Mouse (Mus musculus) retina, postnatal 1 day (tissue): ENCODE measurements around the gene Atn1.

Experiments
- DNase-seq: peaks from one replicate; pipeline ENCODE4 v3.0.0-alpha.2; 2012

Atn1 gene

GRCm38 (mm10) chr6:124740211-124740887 lies 16.0 kb downstream of the Atn1 start:
- no peak for DNase-seq

- DNase-seq: no peak
Observed at GRCm38 (mm10) chr6:124739231-124739796, 17.0 kb downstream of the Atn1 start.

DNA sequence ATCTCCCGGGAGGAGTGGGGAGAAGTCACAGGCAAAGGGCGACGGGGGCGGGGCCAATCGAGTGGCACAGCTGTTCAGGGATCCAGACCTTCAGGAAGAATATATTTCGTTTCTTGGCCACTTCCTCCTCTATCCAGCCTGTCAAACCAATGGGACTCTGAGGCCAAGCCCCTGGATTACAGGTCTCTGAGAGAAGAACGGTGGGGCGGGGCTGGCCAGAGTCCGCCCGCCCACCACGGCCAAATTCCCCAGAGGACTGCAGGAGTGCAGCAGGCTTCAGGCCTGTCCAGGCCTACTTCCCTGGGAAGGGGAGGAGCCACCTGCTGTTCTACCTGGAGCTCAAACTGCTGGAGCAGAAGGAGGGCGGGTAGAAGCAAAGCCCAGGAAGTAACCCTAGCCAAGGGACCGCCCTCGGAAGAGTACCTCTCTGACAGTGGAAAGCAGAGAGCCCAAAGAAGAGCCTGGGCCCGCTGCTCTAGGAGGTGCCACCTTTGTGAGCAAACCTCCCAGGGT lies 17.8 kb downstream of the Atn1 start, which contains the start of gene Ptpn6:
Gene Ptpn6 (minus strand): TSS at position 204 of the 513 bp plus-strand sequence.
- DNase-seq: no peak

GRCm38 (mm10) chr6:124737040-124737439 lies 19.3 kb downstream of the Atn1 start:
- DNase-seq: no peak

DNA sequence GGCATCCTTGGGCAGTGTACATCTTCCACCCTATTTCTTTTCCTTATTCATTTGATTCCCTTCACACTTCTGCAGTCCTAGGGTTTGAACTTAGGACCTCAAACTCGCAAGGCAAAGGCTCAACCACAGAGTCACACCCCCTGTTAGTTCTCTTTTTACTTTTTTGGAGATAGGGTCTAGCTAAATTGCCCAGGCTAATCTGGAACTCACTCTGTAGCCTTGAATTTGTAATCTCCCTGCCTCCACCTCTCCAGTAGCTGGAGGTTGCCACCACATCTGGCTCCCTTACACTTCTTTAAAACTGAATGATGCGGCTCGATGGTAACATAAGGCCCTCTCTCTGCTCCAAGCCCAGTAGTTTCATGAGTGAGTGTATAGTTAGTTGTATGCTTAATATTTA lies 21.9 kb downstream of the Atn1 start:
- DNase-seq: no peak

GRCm38 (mm10) chr6:124732476-124733370 lies 23.6 kb downstream of the Atn1 start:
- DNase-seq: no peak

DNA sequence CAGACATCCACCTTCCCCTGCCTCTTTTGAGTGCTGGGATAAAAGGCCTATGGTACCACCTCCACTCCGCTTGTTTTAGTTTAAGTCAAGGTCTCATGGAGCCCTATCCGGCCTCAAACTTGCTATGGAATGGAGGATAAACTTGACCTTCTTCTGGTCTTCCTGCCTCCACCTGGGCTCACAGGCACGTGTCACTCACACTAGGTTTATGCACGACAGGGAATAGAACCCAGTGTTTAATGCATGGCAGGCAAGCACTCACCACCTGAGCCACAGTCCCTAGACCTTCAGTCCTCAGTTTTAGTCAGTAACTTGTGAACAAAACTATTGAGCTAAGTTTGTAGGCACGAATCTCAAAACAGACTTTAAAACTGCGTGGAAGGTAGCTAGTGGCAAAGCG lies 25.3 kb downstream of the Atn1 start:
- DNase-seq: no peak

- no peak for DNase-seq
Observed at GRCm38 (mm10) chr6:124729850-124730705, 26.2 kb downstream of the Atn1 start.

DNA sequence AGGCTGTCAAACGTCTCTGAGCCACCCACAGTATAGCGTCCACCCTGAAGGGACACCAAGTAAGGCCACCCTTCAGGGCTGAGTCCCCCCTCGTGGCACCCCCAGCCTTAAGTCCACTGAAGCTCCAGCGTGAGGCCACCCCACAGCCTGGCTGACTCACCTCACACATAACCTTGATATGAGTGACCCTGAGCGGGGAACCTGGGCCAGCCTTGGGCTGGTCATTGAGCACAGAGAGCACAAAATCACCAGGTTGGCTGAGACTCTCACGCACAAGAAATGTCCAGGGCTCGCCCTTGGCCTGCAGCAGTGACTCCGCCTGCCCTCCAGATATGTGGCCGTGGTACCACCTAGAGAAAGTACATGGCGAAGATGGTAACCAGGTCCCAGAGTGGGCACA lies 27.7 kb downstream of the Atn1 start:
- DNase-seq: no peak

- no peak for DNase-seq
Observed at GRCm38 (mm10) chr6:124724472-124724871, 31.9 kb downstream of the Atn1 start.

DNA sequence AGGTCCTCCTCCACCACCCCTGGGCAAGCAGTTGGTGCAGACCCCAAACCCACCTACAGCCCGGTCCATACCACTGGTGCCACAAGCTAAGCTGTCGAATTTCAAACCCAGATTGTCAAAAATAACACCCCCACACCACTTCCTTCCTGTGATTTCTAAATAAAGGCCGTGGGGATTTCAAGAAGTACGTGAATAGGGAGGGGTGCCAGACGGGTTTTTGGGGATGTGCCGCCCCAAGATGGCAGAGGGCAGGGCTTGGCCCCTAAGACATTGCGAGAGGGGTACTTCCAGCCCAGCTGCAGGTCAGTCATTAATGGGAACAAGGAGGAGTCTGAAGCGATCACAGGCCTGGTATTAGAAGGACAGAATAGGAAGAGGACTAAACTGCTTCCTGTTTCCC lies 32.8 kb downstream of the Atn1 start:
- DNase-seq: no peak

- DNase-seq: no peak
Observed at GRCm38 (mm10) chr6:124722876-124723473, 33.3 kb downstream of the Atn1 start.

GRCm38 (mm10) chr6:124720904-124721303 lies 35.4 kb downstream of the Atn1 start:
- no peak for DNase-seq

DNA sequence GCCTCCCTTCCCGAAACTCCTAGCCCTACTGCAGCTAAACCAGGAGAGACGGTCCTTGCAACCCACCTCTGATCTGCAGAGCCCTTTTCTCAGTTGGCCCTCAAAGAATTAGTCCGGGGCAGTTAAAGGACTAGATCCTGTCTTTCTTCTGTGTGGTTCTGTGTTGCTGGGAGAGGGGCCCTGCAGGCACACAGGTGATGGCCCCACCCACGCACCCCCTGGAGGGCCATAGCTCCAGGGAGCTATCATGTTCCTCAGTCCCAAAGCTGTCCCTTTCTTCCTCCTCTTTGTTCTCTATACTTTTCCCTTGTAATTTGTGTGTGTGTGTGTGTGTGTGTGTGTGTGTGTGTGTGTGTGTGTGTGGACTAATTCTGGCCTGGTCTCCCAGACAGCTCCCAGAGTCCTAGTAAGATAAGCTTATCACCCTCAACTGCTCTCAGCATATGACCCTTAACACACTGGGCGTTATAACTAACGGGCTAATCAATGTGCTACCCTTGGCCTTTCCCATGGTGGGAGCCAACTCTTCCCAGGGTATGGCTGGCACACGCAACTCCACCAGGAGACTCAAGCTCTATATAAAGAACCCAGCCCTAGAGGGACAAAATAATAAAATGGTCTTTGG lies 36.9 kb downstream of the Atn1 start:
- DNase-seq: no peak

DNA sequence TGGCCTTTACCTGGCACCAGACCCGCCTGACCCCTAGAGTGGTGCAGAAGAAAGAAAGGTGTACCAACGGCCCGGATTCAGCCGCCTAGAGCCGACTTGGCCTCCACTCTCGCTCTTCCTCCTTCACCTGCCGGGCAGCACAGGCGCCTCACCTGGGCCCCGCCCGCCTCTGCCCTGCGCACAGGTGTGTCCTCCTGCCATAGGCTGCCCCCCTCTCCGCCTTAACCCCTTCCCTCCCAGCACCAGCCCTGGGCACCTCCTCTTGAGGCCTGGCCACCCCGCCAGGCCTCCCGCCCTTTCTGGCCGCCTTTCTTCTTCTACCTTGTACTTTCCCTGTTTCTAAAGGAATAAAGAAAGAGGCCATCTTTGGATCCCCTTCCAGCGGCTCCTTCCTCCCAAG lies 37.6 kb downstream of the Atn1 start:
- DNase-seq: no peak

- DNase-seq: no peak
Observed at GRCm38 (mm10) chr6:124717968-124718367, 38.4 kb downstream of the Atn1 start.

DNA sequence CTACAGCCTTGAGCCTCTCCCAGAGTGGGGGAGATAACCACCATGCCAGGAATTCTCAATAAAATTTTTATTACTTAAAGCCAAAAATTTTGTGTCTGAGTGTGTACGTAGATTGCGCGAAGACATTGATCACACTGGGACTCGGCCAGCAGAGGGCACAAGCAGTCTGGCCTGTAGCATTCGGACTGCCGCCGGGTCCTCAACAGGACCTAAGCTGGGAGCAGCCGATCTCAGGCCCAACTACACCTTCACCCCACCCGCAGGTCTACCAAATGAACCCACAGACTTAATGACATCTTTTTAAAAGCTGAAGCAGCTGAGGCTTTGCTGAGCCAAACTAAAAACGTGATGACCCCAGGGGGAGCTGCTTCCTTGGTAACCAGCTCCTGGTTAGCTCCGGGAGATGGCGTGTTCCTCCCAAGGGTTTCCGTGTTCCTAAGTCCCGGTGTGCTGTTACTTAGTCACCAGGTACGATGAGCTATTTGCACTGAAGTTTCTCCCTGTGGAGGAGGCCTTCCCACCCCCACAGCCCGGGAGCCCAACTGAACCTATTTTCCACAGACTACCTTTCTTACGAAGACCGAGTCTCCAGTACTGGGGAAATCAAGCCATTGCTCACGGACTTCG lies 39.3 kb downstream of the Atn1 start:
- peak; percentile 62 for DNase-seq

DNA sequence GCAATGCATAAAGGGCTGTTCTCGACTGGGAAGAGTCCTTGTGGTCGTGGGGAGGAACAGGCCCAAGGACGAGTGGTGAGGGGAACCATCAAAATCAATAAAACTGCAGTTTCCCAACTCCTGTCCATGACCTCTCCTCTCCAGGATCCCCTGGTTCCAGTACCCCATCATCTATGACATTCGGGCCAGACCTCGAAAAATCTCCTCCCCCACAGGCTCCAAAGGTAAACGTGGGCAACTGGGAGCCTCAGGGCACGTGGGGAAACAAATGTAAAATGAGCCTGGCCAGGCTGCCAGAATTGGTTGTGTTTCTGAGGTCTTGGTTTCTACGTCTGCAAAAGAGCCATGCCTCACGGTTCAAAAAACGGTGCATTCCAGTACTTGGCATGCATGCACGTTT lies 43.4 kb downstream of the Atn1 start:
- no peak for DNase-seq

- peak; percentile 99 for DNase-seq
Observed at GRCm38 (mm10) chr6:124711824-124712782, 44.2 kb downstream of the Atn1 start, which contains the start of the genes Emg1 and Phb2. Emg1 (minus strand) TSS chr6:124712178. Phb2 (plus strand) TSS chr6:124712336.
